1 mouse cellular context compared by ENCODE assay signal in the genomic region with DNA sequence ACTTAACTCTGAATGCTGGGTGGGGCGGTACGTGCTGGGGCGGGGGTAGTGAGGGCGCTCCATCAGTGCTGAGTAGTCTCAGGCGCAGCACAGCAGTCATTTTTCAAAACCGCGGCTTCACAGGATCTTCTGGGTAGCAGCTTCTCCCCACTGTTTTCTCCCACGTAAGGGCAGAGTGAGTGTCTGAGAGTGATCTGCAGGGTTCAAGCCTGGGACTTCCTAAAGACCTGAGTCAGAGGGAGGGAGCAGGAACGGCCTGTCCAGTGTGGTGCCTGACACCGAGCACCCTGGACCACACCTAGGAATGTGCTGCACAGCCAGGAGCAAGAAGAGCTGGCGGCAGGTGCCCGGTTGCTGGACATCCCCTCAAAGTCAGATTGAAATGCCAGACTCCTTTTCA.
TF ChIP-seq lines count a peak whose summit lies in the region.

No protein-coding gene starts in this region.

TF ChIP-seq in ES-E14, 5 proteins besides CTCF, POLR2A, EP300 and RAD21 (continued from another document):
- TF ChIP-seq HCFC1 (IDR thresholded peaks at IDR 0.05; ENCODE audit: borderline replicate concordance, insufficient read depth, low read length) = no peak
- no peak for TF ChIP-seq ZNF384 (IDR thresholded peaks at IDR 0.05; ENCODE audit: low read depth, low read length)
